Comparison of ENCODE assay signal across 8 mouse cellular contexts in genomic region chr9:32671970-32672859, GRCm38 (mm10). TPM values are rescaled to one million over a fixed set of nuclear protein-coding genes. Genes with fewer than 3 reads are reported as not detected.
DNase-seq lines count a peak whose midpoint lies in the region; ATAC-seq lines count a peak whose summit lies in the region.

No protein-coding gene starts in this region.

- peak overlapping the region; percentile 51 for H3K4me2 ChIP-seq in forebrain, embryonic 16.5 days (ENCODE audit: low read length)

- intact Hi-C loops in left cerebral cortex, postnatal 10 days (cut with DNase I): loop anchor here (10.0 kb wide), 1 partner anchor 273 kb away; no protein-coding TSS in a partner anchor

- peak overlapping the region; percentile 28 for H3K4me3 ChIP-seq in forebrain, embryonic 16.5 days (replicated peaks; ENCODE audit: low read length)
- no peak overlapping the region for H3K4me3 ChIP-seq in macrophage (ENCODE audit: inconsistent target)

- no peaks in the 10 kb centered on the region for H3K9me3 ChIP-seq in forebrain, embryonic 16.5 days (ENCODE audit: control insufficient read depth, low read length)

- H3K79me2 ChIP-seq in macrophage (ENCODE audit: inconsistent target): no peaks in the 10 kb centered on the region

- H3K36me3 ChIP-seq in forebrain, embryonic 16.5 days (ENCODE audit: control insufficient read depth, insufficient read depth): no peaks in the 10 kb centered on the region
- H3K36me3 ChIP-seq in macrophage (ENCODE audit: inconsistent target): no peaks in the 10 kb centered on the region

- peak overlapping the region; percentile 41 for H3K27ac ChIP-seq in forebrain, embryonic 16.5 days (ENCODE audit: low read length)
- peak overlapping the region; percentile 22; the same call in 1 of the 2 replicates for H3K27ac ChIP-seq in macrophage

- H3K9ac ChIP-seq in forebrain, embryonic 16.5 days (replicated peaks; ENCODE audit: low read depth, low read length): peak overlapping the region; percentile 17; the same call in 1 of the 2 replicates

- peaks cover 37% of the 10 kb centered on the region for H3K4me1 ChIP-seq in forebrain, embryonic 16.5 days (replicated peaks; ENCODE audit: control insufficient read depth, insufficient read depth, low read length)

- peak; percentile 74 for DNase-seq in CD4-positive, CD25-positive, alpha-beta regulatory T cell, adult 2 months (ENCODE audit: low read depth, low spot score)
- peak; percentile 63 for DNase-seq in adrenal gland, adult 8-10 months
- peak; percentile 20 to 90 for DNase-seq in left cerebral cortex, postnatal 10 days (ENCODE audit: extremely low spot score in 1 of 2, low spot score in 2 of 2)
- peak; percentile 69 for DNase-seq in retina, postnatal 1 day
- peak; percentile 13 to 61 for DNase-seq in urinary bladder, postnatal 36 days (ENCODE audit: low spot score in 2 of 2)

- H3K27me3 ChIP-seq in forebrain, embryonic 16.5 days (replicated peaks; ENCODE audit: control insufficient read depth, insufficient read depth, low read length): peaks cover 62% of the 10 kb centered on the region

- 2% methylated on average over 35 of the region's 35 CpGs for WGBS in forebrain, embryonic 16.5 days
- WGBS in macrophage (ENCODE audit: missing documents): 4% methylated on average over 30 of the region's 35 CpGs

- peak; percentile 35 for ATAC-seq in forebrain, embryonic 16.5 days
- peak; percentile 78 to 88 for ATAC-seq in hematopoietic stem cell, adult 5-6 weeks (replicated peaks in 1 of 2; ENCODE audit: insufficient read depth in 1 of 2, low FRiP score in 2 of 2, low TSS enrichment in 1 of 2, low read depth in 1 of 2, poor library complexity in 2 of 2, severe bottlenecking in 2 of 2)

RNA-seq across cellular contexts. Expression of gene Ets1, which starts 36.2 kb away (rescaled TPM):
- 10 to 100 TPM; 21.2 to 39.9 (median 34.8) TPM for total RNA-seq in adrenal gland, adult 8-10 months (2022)
- 21.3 and 26.2 TPM in 2 replicates for polyA plus RNA-seq in forebrain, embryonic 16.5 days (2015; fragmentation: Nextera tagmentation; extraction: Ambion mirVana)
- total RNA-seq in hematopoietic stem cell, adult 5-6 weeks (2017): 25.9 and 36.7 TPM in 2 replicates
- 10 to 100 TPM; 19.0 to 24.7 TPM for total RNA-seq in left cerebral cortex, postnatal 10 days (2021)
- 10 to 100 TPM in 3 of 26 experiments, 1 to 10 TPM in 16, under 1 TPM in 7; 0.46 to 26.4 (median 1.6) TPM for total RNA-seq in macrophage (2018; cell fraction: chromatin; rRNA removed)
- 1 to 10 TPM in 13 of 26 experiments, under 1 TPM in 13; 0.28 to 8.4 (median 1.0) TPM for total RNA-seq in macrophage (2018; cell fraction: cytosol; rRNA removed)
- total RNA-seq in macrophage (2018; cell fraction: nucleus; rRNA removed): 10 to 100 TPM in 2 of 26 experiments, 1 to 10 TPM in 17, under 1 TPM in 7; 0.33 to 12.1 (median 1.3) TPM
- polyA plus RNA-seq in macrophage (2018): 0.69 to 2.5 TPM (median 0.79 TPM) in 3 replicates
